Mouse (Mus musculus): ENCODE measurements around the gene Mamld1. TPM values are rescaled to one million over a fixed set of nuclear protein-coding genes. Genes with fewer than 3 reads are reported as not detected.
"Not testable (repeated sequence)": the region's sequence is repeated elsewhere in the genome, so short reads cannot be mapped to it uniquely, and the experiment has no call there.

Mamld1 gene
- 3.4 and 4.2 TPM in 2 replicates for polyA plus RNA-seq (2012; rRNA removed)

GRCm38 (mm10) chrX:71049864-71050576 lies at the start of gene Mamld1:
Gene Mamld1 (plus strand): TSS chrX:71050256.
- peak within 1 kb of the TSS; percentile 76 for H3K4me3 ChIP-seq (ENCODE audit: control insufficient read depth, low read depth, low read length)
- H3K36me3 ChIP-seq (ENCODE audit: control insufficient read depth, insufficient read depth, low read length) = no peaks in the 10 kb centered on the region
- H3K4me1 ChIP-seq (ENCODE audit: control insufficient read depth, insufficient read depth, low read length) = peaks cover 17% of the 10 kb centered on the region
- peak within 1 kb of the TSS; percentile 81 for H3K27ac ChIP-seq (ENCODE audit: control insufficient read depth, insufficient read depth, low read depth, low read length)
- TF ChIP-seq CTCF (IDR thresholded peaks at IDR 0.05; ENCODE audit: control insufficient read depth, insufficient read depth, insufficient replicate concordance, low read depth, low read length) (no peak), POLR2A (IDR thresholded peaks at IDR 0.05; ENCODE audit: control insufficient read depth, low read depth, low read length) (no peak)
- H3K27me3 ChIP-seq (ENCODE audit: control insufficient read depth, insufficient read depth, low read length) = no peaks in the 10 kb centered on the region

- Histone ChIP-seq H3K36me3 (ENCODE audit: control insufficient read depth, insufficient read depth, low read length) (no peaks in the 10 kb centered on the region), H3K4me1 (ENCODE audit: control insufficient read depth, insufficient read depth, low read length) (no peaks in the 10 kb centered on the region), H3K27me3 (ENCODE audit: control insufficient read depth, insufficient read depth, low read length) (no peaks in the 10 kb centered on the region), H3K27ac (ENCODE audit: control insufficient read depth, insufficient read depth, low read depth, low read length) (no peak overlapping the region), H3K4me3 (ENCODE audit: control insufficient read depth, low read depth, low read length) (no peak overlapping the region)
- TF ChIP-seq CTCF (IDR thresholded peaks at IDR 0.05; ENCODE audit: control insufficient read depth, insufficient read depth, insufficient replicate concordance, low read depth, low read length) (no peak), POLR2A (IDR thresholded peaks at IDR 0.05; ENCODE audit: control insufficient read depth, low read depth, low read length) (no peak)
Measured at GRCm38 (mm10) chrX:71024718-71025117, 25.3 kb upstream of the Mamld1 start.

- Histone ChIP-seq H3K27me3 (ENCODE audit: control insufficient read depth, insufficient read depth, low read length) (no peaks in the 10 kb centered on the region), H3K4me3 (ENCODE audit: control insufficient read depth, low read depth, low read length) (no peak overlapping the region), H3K36me3 (ENCODE audit: control insufficient read depth, insufficient read depth, low read length) (no peaks in the 10 kb centered on the region), H3K4me1 (ENCODE audit: control insufficient read depth, insufficient read depth, low read length) (no peaks in the 10 kb centered on the region), H3K27ac (ENCODE audit: control insufficient read depth, insufficient read depth, low read depth, low read length) (no peak overlapping the region)
- TF ChIP-seq POLR2A (IDR thresholded peaks at IDR 0.05; ENCODE audit: control insufficient read depth, low read depth, low read length) (no peak), CTCF (IDR thresholded peaks at IDR 0.05; ENCODE audit: control insufficient read depth, insufficient read depth, insufficient replicate concordance, low read depth, low read length) (no peak)
Measured at GRCm38 (mm10) chrX:71028007-71028406, 22.0 kb upstream of the Mamld1 start.

GRCm38 (mm10) chrX:71028976-71029375 lies 21.1 kb upstream of the Mamld1 start:
- not testable (repeated sequence) for H3K27me3 ChIP-seq (ENCODE audit: control insufficient read depth, insufficient read depth, low read length)

GRCm38 (mm10) chrX:71050677-71051311 lies 738 bp downstream of the Mamld1 start:
- H3K36me3 ChIP-seq (ENCODE audit: control insufficient read depth, insufficient read depth, low read length) = no peaks in the 10 kb centered on the region
- TF ChIP-seq POLR2A (IDR thresholded peaks at IDR 0.05; ENCODE audit: control insufficient read depth, low read depth, low read length) = no peak
- TF ChIP-seq CTCF (IDR thresholded peaks at IDR 0.05; ENCODE audit: control insufficient read depth, insufficient read depth, insufficient replicate concordance, low read depth, low read length) = no peak
- peak overlapping the region; percentile 81 for H3K27ac ChIP-seq (ENCODE audit: control insufficient read depth, insufficient read depth, low read depth, low read length)
- peaks cover 17% of the 10 kb centered on the region for H3K4me1 ChIP-seq (ENCODE audit: control insufficient read depth, insufficient read depth, low read length)
- no peaks in the 10 kb centered on the region for H3K27me3 ChIP-seq (ENCODE audit: control insufficient read depth, insufficient read depth, low read length)
- H3K4me3 ChIP-seq (ENCODE audit: control insufficient read depth, low read depth, low read length) = peak overlapping the region; percentile 76

More at GRCm38 (mm10) chrX:71028976-71029375, 21.1 kb upstream of the Mamld1 start:
- not testable (repeated sequence) for H3K4me3 ChIP-seq (ENCODE audit: control insufficient read depth, low read depth, low read length); H3K36me3 ChIP-seq (ENCODE audit: control insufficient read depth, insufficient read depth, low read length); H3K4me1 ChIP-seq (ENCODE audit: control insufficient read depth, insufficient read depth, low read length); H3K27ac ChIP-seq (ENCODE audit: control insufficient read depth, insufficient read depth, low read depth, low read length)

GRCm38 (mm10) chrX:71051361-71052114 lies 1.5 kb downstream of the Mamld1 start:
- no peak for TF ChIP-seq POLR2A (IDR thresholded peaks at IDR 0.05; ENCODE audit: control insufficient read depth, low read depth, low read length)
- TF ChIP-seq CTCF (IDR thresholded peaks at IDR 0.05; ENCODE audit: control insufficient read depth, insufficient read depth, insufficient replicate concordance, low read depth, low read length) = no peak
- H3K27ac ChIP-seq (ENCODE audit: control insufficient read depth, insufficient read depth, low read depth, low read length) = peak overlapping the region; percentile 81

GRCm38 (mm10) chrX:71052115-71052478 lies 2.0 kb downstream of the Mamld1 start:
- peaks cover 17% of the 10 kb centered on the region for H3K4me1 ChIP-seq (ENCODE audit: control insufficient read depth, insufficient read depth, low read length)
- no peaks in the 10 kb centered on the region for H3K36me3 ChIP-seq (ENCODE audit: control insufficient read depth, insufficient read depth, low read length)
- peak overlapping the region; percentile 37 for H3K4me3 ChIP-seq (ENCODE audit: control insufficient read depth, low read depth, low read length)
- H3K27ac ChIP-seq (ENCODE audit: control insufficient read depth, insufficient read depth, low read depth, low read length) = peak overlapping the region; percentile 10; the same call in 1 of the 2 replicates
- TF ChIP-seq POLR2A (IDR thresholded peaks at IDR 0.05; ENCODE audit: control insufficient read depth, low read depth, low read length) = no peak
- peak; percentile 18; the same call in 1 of the 2 replicates for TF ChIP-seq CTCF (IDR thresholded peaks at IDR 0.05; ENCODE audit: control insufficient read depth, insufficient read depth, insufficient replicate concordance, low read depth, low read length)
- no peaks in the 10 kb centered on the region for H3K27me3 ChIP-seq (ENCODE audit: control insufficient read depth, insufficient read depth, low read length)

More at GRCm38 (mm10) chrX:71051361-71052114, 1.5 kb downstream of the Mamld1 start:
- Histone ChIP-seq H3K4me1 (ENCODE audit: control insufficient read depth, insufficient read depth, low read length) (peaks cover 17% of the 10 kb centered on the region), H3K27me3 (ENCODE audit: control insufficient read depth, insufficient read depth, low read length) (no peaks in the 10 kb centered on the region), H3K36me3 (ENCODE audit: control insufficient read depth, insufficient read depth, low read length) (no peaks in the 10 kb centered on the region), H3K4me3 (ENCODE audit: control insufficient read depth, low read depth, low read length) (peak overlapping the region; percentile 76)
